Mouse (Mus musculus): ENCODE data around the gene Slc2a13.

The Slc2a13 gene

GRCm38 (mm10) chr15:91369736-91370449 is 203.2 kb downstream of the Slc2a13 start:
- TF ChIP-seq GATA4 (IDR thresholded peaks at IDR 0.05; ENCODE audit: insufficient replicate concordance, low read length): no peak

GRCm38 (mm10) chr15:91360495-91360894 is 212.6 kb downstream of the Slc2a13 start:
- no peak for TF ChIP-seq GATA4 (IDR thresholded peaks at IDR 0.05; ENCODE audit: insufficient replicate concordance, low read length)

GRCm38 (mm10) chr15:91351006-91351405 is 222.1 kb downstream of the Slc2a13 start:
- no peak for TF ChIP-seq GATA4 (IDR thresholded peaks at IDR 0.05; ENCODE audit: insufficient replicate concordance, low read length)

GRCm38 (mm10) chr15:91338350-91338749 is 234.7 kb downstream of the Slc2a13 start:
- TF ChIP-seq GATA4 (IDR thresholded peaks at IDR 0.05; ENCODE audit: insufficient replicate concordance, low read length): no peak

- no peak for TF ChIP-seq GATA4 (IDR thresholded peaks at IDR 0.05; ENCODE audit: insufficient replicate concordance, low read length)
Measured at GRCm38 (mm10) chr15:91334416-91334900, 238.6 kb downstream of the Slc2a13 start.

- TF ChIP-seq GATA4 (IDR thresholded peaks at IDR 0.05; ENCODE audit: insufficient replicate concordance, low read length): no peak
Measured at GRCm38 (mm10) chr15:91327748-91328147, 245.3 kb downstream of the Slc2a13 start.

GRCm38 (mm10) chr15:91327023-91327422 is 246.0 kb downstream of the Slc2a13 start:
- no peak for TF ChIP-seq GATA4 (IDR thresholded peaks at IDR 0.05; ENCODE audit: insufficient replicate concordance, low read length)

- no peak for TF ChIP-seq GATA4 (IDR thresholded peaks at IDR 0.05; ENCODE audit: insufficient replicate concordance, low read length)
Measured at GRCm38 (mm10) chr15:91319376-91319775, 253.7 kb downstream of the Slc2a13 start.

GRCm38 (mm10) chr15:91316964-91317363 is 256.1 kb downstream of the Slc2a13 start:
- no peak for TF ChIP-seq GATA4 (IDR thresholded peaks at IDR 0.05; ENCODE audit: insufficient replicate concordance, low read length)

GRCm38 (mm10) chr15:91314402-91315318 is 258.4 kb downstream of the Slc2a13 start:
- TF ChIP-seq GATA4 (IDR thresholded peaks at IDR 0.05; ENCODE audit: insufficient replicate concordance, low read length): no peak

GRCm38 (mm10) chr15:91304296-91304852 is 268.7 kb downstream of the Slc2a13 start:
- no peak for TF ChIP-seq GATA4 (IDR thresholded peaks at IDR 0.05; ENCODE audit: insufficient replicate concordance, low read length)

GRCm38 (mm10) chr15:91301366-91301765 is 271.7 kb downstream of the Slc2a13 start:
- no peak for TF ChIP-seq GATA4 (IDR thresholded peaks at IDR 0.05; ENCODE audit: insufficient replicate concordance, low read length)

GRCm38 (mm10) chr15:91299319-91299835 is 273.7 kb downstream of the Slc2a13 start:
- no peak for TF ChIP-seq GATA4 (IDR thresholded peaks at IDR 0.05; ENCODE audit: insufficient replicate concordance, low read length)

- no peak for TF ChIP-seq GATA4 (IDR thresholded peaks at IDR 0.05; ENCODE audit: insufficient replicate concordance, low read length)
Measured at GRCm38 (mm10) chr15:91283418-91283817, 289.6 kb downstream of the Slc2a13 start.

- no peak for TF ChIP-seq GATA4 (IDR thresholded peaks at IDR 0.05; ENCODE audit: insufficient replicate concordance, low read length)
Measured at GRCm38 (mm10) chr15:91282822-91283221, 290.2 kb downstream of the Slc2a13 start.
